Mouse (Mus musculus): ENCODE data around the gene A2ml1. TPM values are rescaled to one million over a fixed set of nuclear protein-coding genes. Genes with fewer than 3 reads are reported as not detected.

The A2ml1 gene
- total RNA-seq, 2 experiments from 2014 or later = 7.2 to 12.3 TPM

- DNase-seq (ENCODE audit: low spot score in 2 of 2) = no peak
Observed at GRCm38 (mm10) chr6:128554049-128554448, 27.4 kb downstream of the A2ml1 start.

- DNase-seq (ENCODE audit: low spot score in 2 of 2) = no peak
Observed at GRCm38 (mm10) chr6:128549463-128550452, 31.6 kb downstream of the A2ml1 start.

- no peak for DNase-seq (ENCODE audit: low spot score in 2 of 2)
Observed at GRCm38 (mm10) chr6:128548532-128548931, 32.9 kb downstream of the A2ml1 start.

DNA sequence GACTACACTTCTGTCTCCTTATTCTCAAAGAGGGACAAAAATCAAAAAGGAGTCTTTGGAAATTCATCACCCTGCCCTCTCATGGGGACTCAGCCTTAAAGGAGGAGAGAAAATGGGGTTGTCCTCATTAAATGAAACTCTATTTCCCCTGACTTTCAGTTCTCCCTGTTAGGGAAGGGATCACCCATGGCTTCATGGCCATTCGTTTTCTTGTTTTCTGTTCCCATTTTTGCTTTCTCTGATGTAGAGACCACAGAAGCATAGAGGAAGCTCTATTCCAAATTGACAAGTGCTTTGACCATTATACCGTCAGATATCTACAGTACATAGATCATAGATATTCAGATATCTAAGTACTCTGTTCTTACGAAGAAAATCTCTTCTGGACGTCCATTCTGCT, 36.0 kb downstream of the A2ml1 start:
- DNase-seq (ENCODE audit: low spot score in 2 of 2) = no peak

DNA sequence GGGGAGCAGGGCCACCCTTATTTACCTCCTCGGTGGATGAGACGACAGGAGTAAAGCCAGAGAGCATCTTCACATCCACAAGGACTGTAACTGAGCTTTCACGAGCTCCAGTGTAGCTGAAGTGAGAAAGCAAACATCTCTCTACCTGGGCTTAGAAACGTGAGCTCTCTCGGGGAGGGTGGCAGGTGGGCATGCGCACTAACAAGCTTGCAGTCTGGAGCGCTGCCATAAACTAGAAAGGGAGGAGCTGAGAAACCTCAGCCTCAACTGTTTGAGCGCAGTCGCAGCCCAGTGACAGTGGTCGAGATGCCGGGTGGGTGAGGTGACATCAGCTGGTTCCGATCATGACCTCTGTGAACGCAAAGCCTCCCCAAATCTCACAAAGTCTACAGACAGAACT, 38.2 kb downstream of the A2ml1 start:
- peak; percentile 4 to 24 for DNase-seq (ENCODE audit: low spot score in 2 of 2)

DNA sequence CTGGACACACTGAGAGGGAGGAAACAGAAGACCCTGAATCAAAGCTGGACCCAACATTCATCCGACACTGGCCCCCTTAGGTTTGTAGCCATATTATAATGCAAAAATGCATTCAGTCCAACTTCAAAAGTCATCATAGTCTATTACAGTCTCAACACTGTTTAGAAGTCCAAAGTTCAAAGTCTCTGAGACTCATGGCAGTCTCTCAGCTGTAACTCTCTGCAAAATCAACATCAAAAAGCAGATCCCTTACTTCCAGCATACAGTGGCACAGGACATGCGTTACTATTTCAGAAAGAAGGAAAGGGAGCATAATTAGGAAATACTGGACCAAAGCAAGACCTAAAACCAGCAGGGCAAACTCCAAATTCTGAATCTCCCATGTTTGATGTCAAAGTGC, 46.2 kb downstream of the A2ml1 start:
- DNase-seq (ENCODE audit: low spot score in 2 of 2) = no peak

DNA sequence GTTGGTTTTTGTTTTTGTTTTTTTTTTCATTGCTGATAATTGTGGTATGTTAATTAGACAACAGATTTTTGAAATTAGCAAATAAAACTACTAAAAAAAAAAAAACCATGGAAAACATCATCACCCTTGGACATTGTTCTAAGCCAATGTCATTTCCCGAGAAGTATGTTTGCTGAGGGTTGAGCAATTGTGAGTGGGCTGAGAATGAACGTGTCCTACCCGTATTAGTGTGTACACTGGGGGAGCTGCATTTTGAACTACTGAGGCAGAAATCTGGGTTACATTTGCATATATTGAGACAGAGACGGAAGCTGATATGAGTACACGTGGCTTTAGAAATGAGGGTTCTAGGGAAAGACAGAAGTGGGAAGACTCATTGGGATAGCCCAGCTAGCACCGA, 48.1 kb downstream of the A2ml1 start:
- DNase-seq (ENCODE audit: low spot score in 2 of 2) = no peak

GRCm38 (mm10) chr6:128532701-128533100, 48.7 kb downstream of the A2ml1 start:
- no peak for DNase-seq (ENCODE audit: low spot score in 2 of 2)

- DNase-seq (ENCODE audit: low spot score in 2 of 2) = no peak
Observed at GRCm38 (mm10) chr6:128528491-128528890, 52.9 kb downstream of the A2ml1 start.

DNA sequence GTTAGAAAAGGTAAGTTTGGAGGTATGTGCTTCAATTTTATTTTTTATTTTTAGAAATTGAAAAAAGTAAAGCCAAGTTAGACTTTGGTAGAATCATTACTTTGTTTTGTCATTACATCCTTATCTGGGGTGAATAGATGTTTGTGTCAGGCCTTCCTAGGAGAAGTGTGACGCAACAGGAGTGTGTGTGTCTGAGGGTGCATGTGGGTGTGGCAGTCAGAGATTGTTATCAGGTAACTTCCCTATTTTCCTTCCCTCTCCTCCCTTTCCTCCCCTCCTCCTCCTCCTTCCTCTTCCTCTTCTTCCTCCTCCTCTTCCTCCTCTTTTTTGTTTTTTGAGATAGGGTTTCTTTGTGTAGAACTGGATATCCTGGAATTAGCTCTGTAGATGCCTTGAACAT, 54.3 kb downstream of the A2ml1 start:
- DNase-seq (ENCODE audit: low spot score in 2 of 2) = no peak

DNA sequence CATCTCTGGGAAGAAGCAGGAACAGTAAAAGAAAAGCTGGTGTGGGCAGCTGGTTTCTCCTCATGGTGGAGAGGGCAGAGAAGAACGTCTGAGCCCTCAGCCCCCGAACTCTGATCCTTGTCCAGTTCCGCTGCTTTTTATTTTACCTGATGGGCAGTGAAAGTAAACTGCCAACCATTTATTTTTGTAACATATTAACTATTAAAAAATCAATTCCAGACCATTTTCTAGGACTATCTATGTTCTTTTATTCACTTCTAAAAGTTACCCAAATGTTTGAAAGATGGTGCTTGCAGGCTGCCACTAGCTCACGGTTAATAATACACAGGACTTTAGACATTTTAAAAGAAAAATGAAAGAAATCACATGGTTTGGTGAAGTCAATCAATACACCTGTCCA, 54.8 kb downstream of the A2ml1 start, which contains the start of gene Pzp:
Gene Pzp (minus strand): TSS at position 120 of the 400 bp plus-strand sequence.
- no peak for DNase-seq (ENCODE audit: low spot score in 2 of 2)

- no peak for DNase-seq (ENCODE audit: low spot score in 2 of 2)
Observed at GRCm38 (mm10) chr6:128525801-128526200, 55.6 kb downstream of the A2ml1 start.

GRCm38 (mm10) chr6:128523360-128523759, 58.0 kb downstream of the A2ml1 start:
- no peak for DNase-seq (ENCODE audit: low spot score in 2 of 2)

GRCm38 (mm10) chr6:128519159-128519558, 62.2 kb downstream of the A2ml1 start:
- no peak for DNase-seq (ENCODE audit: low spot score in 2 of 2)

- peak; percentile 42 to 84 for DNase-seq (ENCODE audit: low spot score in 2 of 2)
Observed at GRCm38 (mm10) chr6:128505676-128506236, 75.7 kb downstream of the A2ml1 start.

- no peak for DNase-seq (ENCODE audit: low spot score in 2 of 2)
Observed at GRCm38 (mm10) chr6:128504743-128505142, 76.7 kb downstream of the A2ml1 start.

- DNase-seq (ENCODE audit: low spot score in 2 of 2) = no peak
Observed at GRCm38 (mm10) chr6:128495346-128495745, 86.1 kb downstream of the A2ml1 start.

DNA sequence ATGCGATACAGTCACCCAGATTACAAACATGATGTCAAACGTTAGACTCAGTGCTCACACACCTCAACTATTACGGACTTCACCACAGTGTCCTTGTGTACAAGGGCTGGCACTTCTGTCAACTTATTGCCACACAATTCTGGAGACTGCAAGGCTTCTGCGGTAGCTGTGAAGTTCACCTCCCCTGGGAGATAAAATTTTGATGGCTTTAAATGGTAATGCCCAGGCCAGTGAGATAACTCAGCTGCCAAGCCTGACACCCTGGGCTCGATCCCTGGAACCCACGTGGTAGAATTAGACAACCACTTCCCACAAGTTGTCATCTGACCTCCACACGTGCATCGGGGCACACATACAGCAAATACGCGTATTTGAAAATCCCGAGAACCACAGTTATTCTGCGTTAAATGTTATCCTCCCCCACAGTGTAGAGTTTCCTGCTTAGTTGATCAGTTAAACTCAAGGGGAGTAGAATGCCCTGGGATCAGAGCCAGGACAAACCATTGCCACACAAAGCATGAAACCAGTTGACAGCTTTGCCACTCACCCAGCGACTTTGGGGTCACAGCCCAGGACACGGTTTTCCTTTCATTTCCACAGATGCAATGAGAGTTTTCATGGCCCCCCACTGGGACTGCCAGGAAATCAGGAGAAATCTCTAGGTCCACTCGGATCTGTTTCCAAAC, 86.6 kb downstream of the A2ml1 start:
- no peak for DNase-seq (ENCODE audit: low spot score in 2 of 2)

GRCm38 (mm10) chr6:128491916-128492315, 89.5 kb downstream of the A2ml1 start:
- no peak for DNase-seq (ENCODE audit: low spot score in 2 of 2)

DNA sequence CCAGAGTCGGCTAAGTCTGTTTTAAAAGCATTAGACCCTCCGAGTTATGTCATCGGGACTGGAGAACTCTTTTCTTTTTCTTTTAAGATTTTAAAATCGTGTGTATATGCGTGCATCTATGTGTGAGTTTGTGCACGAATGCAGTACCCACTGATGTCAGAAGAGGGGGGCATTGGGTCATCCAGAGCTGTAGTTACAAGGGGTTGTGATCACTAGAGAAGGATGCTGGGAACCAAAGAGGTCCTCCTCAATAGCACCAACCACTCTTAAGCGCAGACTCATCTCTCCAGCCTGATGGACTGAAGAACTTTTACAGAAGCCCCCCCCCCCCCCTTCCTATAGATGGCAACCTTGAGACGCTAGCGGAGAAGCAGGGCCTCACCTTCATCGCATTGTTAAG, 91.3 kb downstream of the A2ml1 start:
- no peak for DNase-seq (ENCODE audit: low spot score in 2 of 2)
